Comparison of ENCODE assay signal across 7 mouse cellular contexts in the genomic region with DNA sequence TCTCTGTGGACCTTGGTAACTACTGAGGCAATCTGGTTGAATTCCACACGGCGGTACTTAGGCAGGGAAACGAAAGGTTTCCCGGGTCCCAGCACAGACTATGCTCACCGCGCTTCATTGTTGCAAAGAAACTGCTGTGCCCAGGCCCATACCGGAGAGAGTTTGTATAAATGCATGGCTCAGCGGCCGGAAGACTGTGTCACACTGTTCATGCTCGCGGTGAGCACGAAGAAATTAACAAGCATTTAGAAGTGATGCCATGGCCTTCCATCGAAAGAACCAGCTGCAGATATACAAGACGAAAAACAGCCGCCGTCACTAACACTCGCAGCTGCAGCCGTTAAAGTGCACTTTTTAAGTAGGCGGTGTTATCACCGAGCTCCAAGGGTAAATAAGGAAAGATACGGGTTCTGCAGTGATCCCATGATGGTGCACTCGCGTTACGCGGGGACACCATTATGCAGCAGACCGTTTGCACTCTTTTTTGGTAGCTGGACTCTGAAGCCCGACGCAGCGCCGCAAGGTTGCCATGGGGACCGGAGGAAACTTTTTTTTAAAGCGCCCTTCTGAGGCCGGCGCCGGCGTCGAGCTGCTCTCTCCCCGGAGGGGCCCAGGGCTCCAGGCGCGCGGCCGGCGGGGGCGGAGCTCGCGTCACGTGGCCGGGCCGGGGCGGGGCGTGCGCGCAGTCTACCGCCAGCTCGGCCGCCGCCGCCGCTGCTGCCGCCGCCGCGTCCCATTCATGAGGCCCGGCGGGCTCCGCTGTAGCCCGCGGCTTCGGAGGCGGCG. TPM values are rescaled to one million over a fixed set of nuclear protein-coding genes. Genes with fewer than 3 reads are reported as not detected.
DNase-seq lines count a peak whose midpoint lies in the region; ATAC-seq lines count a peak whose summit lies in the region.

No protein-coding gene starts in this region.

- no peaks in the 10 kb centered on the region for H3K9me3 ChIP-seq in embryonic facial prominence, embryonic 10.5 days
- H3K9me3 ChIP-seq in limb, embryonic 10.5 days (replicated peaks) = no peaks in the 10 kb centered on the region
- H3K9me3 ChIP-seq in midbrain, embryonic 12.5 days = no peaks in the 10 kb centered on the region

- H3K4me1 ChIP-seq in embryonic facial prominence, embryonic 10.5 days = peaks cover 35% of the 10 kb centered on the region
- H3K4me1 ChIP-seq in limb, embryonic 10.5 days = peaks cover 43% of the 10 kb centered on the region
- H3K4me1 ChIP-seq in midbrain, embryonic 12.5 days = peaks cover 22% of the 10 kb centered on the region

- WGBS in embryonic facial prominence, embryonic 10.5 days = under 1% methylated on average over 71 of the region's 71 CpGs
- under 1% methylated on average over 71 of the region's 71 CpGs for WGBS in limb, embryonic 10.5 days
- WGBS in midbrain, embryonic 12.5 days = under 1% methylated on average over 53 of the region's 71 CpGs

- H3K27ac ChIP-seq in embryonic facial prominence, embryonic 10.5 days (replicated peaks) = peak overlapping the region; percentile 98
- peak overlapping the region; percentile 99 for H3K27ac ChIP-seq in limb, embryonic 10.5 days
- H3K27ac ChIP-seq in midbrain, embryonic 12.5 days (replicated peaks) = peak overlapping the region; percentile 94

- peak; percentile 96 for DNase-seq in adrenal gland, postnatal 14 days
- peak; percentile 97 for DNase-seq in embryonic facial prominence, embryonic 10.5 days (ENCODE audit: low spot score)
- DNase-seq in heart, adult 11 months = peak; percentile 99
- peak; percentile 92 for DNase-seq in kidney, adult 11 months
- peak; percentile 96 for DNase-seq in limb, embryonic 10.5 days (ENCODE audit: low spot score)
- DNase-seq in skeletal muscle tissue, adult 2 months (ENCODE audit: low read depth, low spot score) = peak; percentile 42

- peak overlapping the region; percentile 92 for H3K9ac ChIP-seq in midbrain, embryonic 12.5 days (replicated peaks)

- peak overlapping the region; percentile 93 for H3K4me3 ChIP-seq in embryonic facial prominence, embryonic 10.5 days
- peak overlapping the region; percentile 94 for H3K4me3 ChIP-seq in limb, embryonic 10.5 days
- peak overlapping the region; percentile 90 for H3K4me3 ChIP-seq in midbrain, embryonic 12.5 days

- peaks cover 6% of the 10 kb centered on the region for H3K27me3 ChIP-seq in embryonic facial prominence, embryonic 10.5 days (replicated peaks; ENCODE audit: low read depth, poor library complexity, severe bottlenecking)
- H3K27me3 ChIP-seq in limb, embryonic 10.5 days (ENCODE audit: low read depth, poor library complexity, severe bottlenecking) = no peaks in the 10 kb centered on the region
- H3K27me3 ChIP-seq in midbrain, embryonic 12.5 days = peaks cover 5% of the 10 kb centered on the region

- H3K36me3 ChIP-seq in embryonic facial prominence, embryonic 10.5 days (replicated peaks) = no peaks in the 10 kb centered on the region; the same call in 1 of the 2 replicates
- H3K36me3 ChIP-seq in limb, embryonic 10.5 days = no peaks in the 10 kb centered on the region
- H3K36me3 ChIP-seq in midbrain, embryonic 12.5 days = no peaks in the 10 kb centered on the region

- H3K4me2 ChIP-seq in midbrain, embryonic 12.5 days (replicated peaks) = peak overlapping the region; percentile 82

- peak; percentile 97 for ATAC-seq in midbrain, embryonic 12.5 days (ENCODE audit: low FRiP score, low read depth)

RNA-seq across cellular contexts. Expression of a gene that starts 0.7 kb away (rescaled TPM):
- 32.6 and 43.0 TPM in 2 replicates for total RNA-seq in adrenal gland, postnatal 14 days (2021)
- polyA plus RNA-seq in embryonic facial prominence, embryonic 10.5 days (2016; fragmentation: Nextera tagmentation; extraction: Ambion mirVana) = 42.1 and 45.2 TPM in 2 replicates
- polyA plus RNA-seq in limb, embryonic 10.5 days (2016; fragmentation: Nextera tagmentation; extraction: Ambion mirVana) = 40.0 and 51.8 TPM in 2 replicates
- 41.0 and 41.4 TPM in 2 replicates for polyA plus RNA-seq in midbrain, embryonic 12.5 days (2016; fragmentation: Nextera tagmentation; extraction: Ambion mirVana)

Comparison
In these comparisons a context has a peak if more than half of its experiments do, and no peak if none do; other contexts are left out.
1. Peak in every context shown above with its lines: DNase-seq, ATAC-seq, H3K4me3 ChIP-seq and H3K27ac ChIP-seq.
2. DNase-seq: peak in every context shown above with its lines; median percentile 99 in heart, adult 11 months; 97 in embryonic facial prominence, embryonic 10.5 days; 96 in adrenal gland, postnatal 14 days; 96 in limb, embryonic 10.5 days; 92 in kidney, adult 11 months; 42 in skeletal muscle tissue, adult 2 months.